Mouse (Mus musculus): Measurements from ENCODE around the gene Zfp94.

DNA sequence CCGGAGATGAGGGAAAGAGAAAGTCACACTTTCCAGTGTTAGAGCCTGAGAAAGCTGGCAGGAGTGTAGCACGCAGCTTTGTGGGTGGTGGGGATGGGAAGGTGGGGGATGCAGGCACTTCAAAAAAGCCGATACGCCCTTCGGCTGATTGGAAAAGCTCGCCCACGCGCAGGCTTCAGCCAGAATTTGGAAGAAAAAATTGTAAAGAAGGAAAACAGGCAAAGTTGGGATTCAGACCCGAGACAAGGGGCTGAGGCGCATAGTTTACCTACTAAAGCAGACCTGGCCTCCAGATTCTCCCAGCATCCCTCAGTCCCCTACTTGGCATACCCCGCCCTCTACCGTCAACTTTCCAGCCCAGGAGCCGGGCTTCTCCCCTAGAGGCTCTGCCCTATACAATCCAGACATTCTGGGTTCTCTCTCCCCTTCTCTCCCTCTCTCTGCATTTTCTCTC lies 9.2 kb upstream of the Zfp94 start:
- TF ChIP-seq CTCF (IDR thresholded peaks at IDR 0.05), result no peak
- no peak for TF ChIP-seq EP300 (IDR thresholded peaks at IDR 0.05)

All from lung, postnatal 0 days (tissue).